Mouse (Mus musculus) intestine, postnatal 0 days (tissue): ENCODE results near the gene Rab31. TPM values are rescaled to one million over a fixed set of nuclear protein-coding genes. Genes with fewer than 3 reads are reported as not detected.

ENCODE experiments used
- ATAC-seq: fragments of 200-750 bp; cut with Nextera tagmentation; 2 replicates; pipeline ENCODE4 v1.8.0; 2017; ENCODE audit warnings: mild to moderate bottlenecking, moderate TSS enrichment, moderate library complexity
- H3K27ac ChIP-seq: fragments of 300-500 bp; sonication (generic); 2 replicates; pipeline ENCODE4 v1.5.1; 2014; ENCODE audit warnings: mild to moderate bottlenecking, low read depth, low read length, moderate library complexity
- H3K27me3 ChIP-seq: fragments of 300-500 bp; sonication (generic); replicated peaks from 2 replicates; pipeline ENCODE4 v1.6.1; 2014; ENCODE audit warnings: low read length, mixed read lengths; ENCODE audit not compliant: control insufficient read depth, insufficient read depth
- H3K36me3 ChIP-seq: fragments of 300-500 bp; sonication (generic); 2 replicates; pipeline ENCODE4 v1.6.1; 2014; ENCODE audit warnings: mild to moderate bottlenecking, moderate library complexity; ENCODE audit not compliant: control insufficient read depth, insufficient read depth
- H3K4me1 ChIP-seq: fragments of 300-500 bp; sonication (generic); replicated peaks from 2 replicates; pipeline ENCODE4 v1.6.1; 2014; ENCODE audit warnings: antibody characterized with exemption, low read length, mixed read lengths; ENCODE audit not compliant: control insufficient read depth, insufficient read depth
- H3K4me2 ChIP-seq: fragments of 300-500 bp; sonication (generic); replicated peaks from 2 replicates; pipeline ENCODE4 v1.6.1; 2014; ENCODE audit warnings: low read depth, mild to moderate bottlenecking, moderate library complexity
- H3K4me3 ChIP-seq: fragments of 300-500 bp; sonication (generic); 2 replicates; pipeline ENCODE4 v1.5.1; 2014; ENCODE audit warnings: low read depth, low read length
- H3K9ac ChIP-seq: fragments of 300-500 bp; sonication (generic); 2 replicates; pipeline ENCODE4 v1.6.1; 2014; ENCODE audit warnings: mild to moderate bottlenecking, low read depth, low read length
- H3K9me3 ChIP-seq: fragments of 300-500 bp; sonication (generic); 2 replicates; pipeline ENCODE4 v1.6.1; 2016; ENCODE audit warnings: mixed run types; ENCODE audit not compliant: control insufficient read depth
- CTCF ChIP-seq: sonication (generic); IDR thresholded peaks from 2 replicates; pipeline ENCODE4 v1.5.1; 2016; ENCODE audit warnings: low read depth, mild to moderate bottlenecking, control low read depth, antibody characterized with exemption, moderate library complexity
- WGBS: fragments of 180-500 bp; shearing (Covaris S2); extraction: QIAGEN DNeasy Blood & Tissue Kit; methylation state at CpG from one replicate; pipeline ENCODE4 v1.1.7; 2014; 5-methylcytosine and 5-hydroxymethylcytosine counted together
- polyA plus RNA-seq: library from polyadenylated mRNA; unstranded; fragments of >200 nt; fragmentation: Nextera tagmentation; extraction: Ambion mirVana; gene quantifications from 2 replicates; pipeline ENCODE4 v1.2.1, GENCODE M21; 2015

Rab31 gene
- polyA plus RNA-seq, 1 experiment from 2014 or later, result 30.5 TPM

GRCm38 (mm10) chr17:65802026-65802425 is 29.5 kb upstream of the Rab31 start:
- Histone ChIP-seq H3K4me3 (no peak overlapping the region), H3K9me3 (no peaks in the 10 kb centered on the region), H3K4me2 (no peak overlapping the region), H3K9ac (no peak overlapping the region), H3K36me3 (peaks cover 12% of the 10 kb centered on the region; the same call in 1 of the 2 replicates), H3K27ac (no peak overlapping the region), H3K4me1 (no peaks in the 10 kb centered on the region), H3K27me3 (no peaks in the 10 kb centered on the region)
- TF ChIP-seq CTCF, result no peak
- ATAC-seq, result no peak
- WGBS, result 70% methylated on average over 4 of the region's 4 CpGs

GRCm38 (mm10) chr17:65800451-65800850 is 27.9 kb upstream of the Rab31 start:
- no peak for ATAC-seq
- TF ChIP-seq CTCF, result no peak
- no peak overlapping the region for H3K4me2 ChIP-seq
- WGBS, result 78% methylated on average over 6 of the region's 6 CpGs
- H3K9me3 ChIP-seq, result no peaks in the 10 kb centered on the region
- H3K27me3 ChIP-seq, result no peaks in the 10 kb centered on the region
- no peak overlapping the region for H3K9ac ChIP-seq
- H3K4me1 ChIP-seq, result no peaks in the 10 kb centered on the region
- H3K36me3 ChIP-seq, result peaks cover 9% of the 10 kb centered on the region; the same call in 1 of the 2 replicates
- H3K4me3 ChIP-seq, result no peak overlapping the region
- no peak overlapping the region for H3K27ac ChIP-seq

- ATAC-seq, result no peak
- H3K4me3 ChIP-seq, result no peak overlapping the region
- H3K9ac ChIP-seq, result no peak overlapping the region
- 32% methylated on average over 1 of the region's 1 CpGs for WGBS
- no peaks in the 10 kb centered on the region for H3K27me3 ChIP-seq
- H3K4me2 ChIP-seq, result no peak overlapping the region
- H3K36me3 ChIP-seq, result peaks cover 12% of the 10 kb centered on the region
- H3K9me3 ChIP-seq, result no peaks in the 10 kb centered on the region
- TF ChIP-seq CTCF, result no peak
- H3K27ac ChIP-seq, result no peak overlapping the region
- no peaks in the 10 kb centered on the region for H3K4me1 ChIP-seq
These were observed 26.8 kb upstream of the Rab31 start for GRCm38 (mm10) chr17:65799353-65799752.

DNA sequence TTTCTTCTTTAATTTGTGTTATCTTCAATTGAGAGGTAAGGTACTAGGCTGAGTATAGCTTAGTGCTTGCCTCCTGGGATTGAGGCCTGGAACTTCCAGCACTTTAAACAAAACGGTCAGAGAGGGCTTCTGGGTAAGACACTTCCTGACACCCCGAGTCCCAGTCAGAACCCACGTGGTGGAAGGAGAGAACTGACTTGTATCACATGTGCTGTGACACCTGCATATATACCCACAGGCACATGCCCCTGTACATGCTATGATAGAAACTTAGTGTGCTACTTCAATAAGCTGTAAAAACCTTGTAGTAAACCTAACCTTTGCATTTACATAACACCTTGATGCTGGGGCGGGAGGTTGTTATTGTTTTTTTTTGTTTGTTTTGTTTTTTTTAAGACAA is 25.9 kb upstream of the Rab31 start:
- Histone ChIP-seq H3K9ac (no peak overlapping the region), H3K27me3 (no peaks in the 10 kb centered on the region), H3K9me3 (no peaks in the 10 kb centered on the region), H3K27ac (no peak overlapping the region), H3K4me3 (no peak overlapping the region), H3K4me1 (no peaks in the 10 kb centered on the region), H3K36me3 (peaks cover 9% of the 10 kb centered on the region; the same call in 1 of the 2 replicates), H3K4me2 (no peak overlapping the region)
- TF ChIP-seq CTCF, result no peak
- no peak for ATAC-seq
- 59% methylated on average over 4 of the region's 4 CpGs for WGBS

DNA sequence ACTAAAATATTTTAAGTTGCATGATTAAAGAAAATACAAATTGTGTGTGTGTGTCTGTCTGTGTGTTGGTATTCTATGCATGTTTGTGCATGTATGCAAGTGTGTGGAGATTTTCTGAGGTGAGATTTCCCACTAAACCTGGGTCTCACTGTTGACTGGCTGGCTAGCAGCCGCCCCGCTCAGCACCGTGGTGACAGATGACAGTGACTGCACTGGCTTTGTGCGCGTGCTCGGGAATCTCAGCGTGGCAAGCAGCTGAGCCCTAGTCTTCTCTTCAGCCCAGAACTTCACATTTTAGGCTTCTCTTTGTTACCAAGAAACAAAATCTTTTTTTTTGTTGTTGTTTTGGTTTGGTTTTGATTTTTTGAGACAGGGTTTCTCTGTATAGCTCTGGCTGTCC is 23.5 kb upstream of the Rab31 start:
- Histone ChIP-seq H3K9ac (no peak overlapping the region), H3K4me3 (no peak overlapping the region), H3K27me3 (no peaks in the 10 kb centered on the region), H3K4me1 (no peaks in the 10 kb centered on the region), H3K36me3 (peaks cover 9% of the 10 kb centered on the region; the same call in 1 of the 2 replicates), H3K4me2 (no peak overlapping the region), H3K27ac (no peak overlapping the region), H3K9me3 (no peaks in the 10 kb centered on the region)
- no peak for ATAC-seq
- 87% methylated on average over 7 of the region's 7 CpGs for WGBS
- TF ChIP-seq CTCF, result no peak

- WGBS, result 90% methylated on average over 13 of the region's 13 CpGs
- Histone ChIP-seq H3K9ac (no peak overlapping the region), H3K36me3 (peaks cover 9% of the 10 kb centered on the region; the same call in 1 of the 2 replicates), H3K9me3 (no peaks in the 10 kb centered on the region), H3K27me3 (no peaks in the 10 kb centered on the region), H3K4me1 (no peaks in the 10 kb centered on the region), H3K4me3 (no peak overlapping the region), H3K27ac (no peak overlapping the region), H3K4me2 (no peak overlapping the region)
- ATAC-seq, result no peak
- TF ChIP-seq CTCF, result no peak
These were observed 21.7 kb upstream of the Rab31 start for GRCm38 (mm10) chr17:65794096-65794850.
